Mouse (Mus musculus) midbrain, embryonic 14.5 days (tissue): ENCODE measurements around the gene Olfr1418. TPM values are rescaled to one million over a fixed set of nuclear protein-coding genes. Genes with fewer than 3 reads are reported as not detected.

Source experiments
- ATAC-seq: fragments of 200-750 bp; cut with Nextera tagmentation; 2 replicates; pipeline ENCODE4 v1.8.0; 2017; ENCODE audit warnings: moderate number of reproducible peaks, moderate library complexity; ENCODE audit not compliant: low FRiP score, low TSS enrichment
- DNase-seq: peaks from one replicate; pipeline ENCODE4 v3.0.0-alpha.2; 2015
- H3K27ac ChIP-seq: fragments of 300-500 bp; sonication (generic); replicated peaks from 2 replicates; pipeline ENCODE4 v1.5.1; 2014; ENCODE audit warnings: mild to moderate bottlenecking, low read depth, low read length, moderate library complexity
- H3K27me3 ChIP-seq: fragments of 300-500 bp; sonication (generic); 2 replicates; pipeline ENCODE4 v1.6.1; 2014; ENCODE audit warnings: low read length, control low read depth, mixed read lengths; ENCODE audit not compliant: control insufficient read depth, insufficient read depth
- H3K36me3 ChIP-seq: fragments of 300-500 bp; sonication (generic); 2 replicates; pipeline ENCODE4 v1.6.1; 2014; ENCODE audit warnings: low read length, control low read depth; ENCODE audit not compliant: control insufficient read depth, insufficient read depth
- H3K4me1 ChIP-seq: fragments of 300-500 bp; sonication (generic); 2 replicates; pipeline ENCODE4 v1.6.1; 2014; ENCODE audit warnings: mild to moderate bottlenecking, antibody characterized with exemption, low read length, control low read depth; ENCODE audit not compliant: control insufficient read depth, insufficient read depth
- H3K4me2 ChIP-seq: fragments of 300-500 bp; sonication (generic); 2 replicates; pipeline ENCODE4 v1.6.1; 2014; ENCODE audit warnings: mild to moderate bottlenecking, low read length, moderate library complexity
- H3K4me3 ChIP-seq: fragments of 300-500 bp; sonication (generic); replicated peaks from 2 replicates; pipeline ENCODE4 v1.5.1; 2014; ENCODE audit warnings: low read depth, low read length
- H3K9ac ChIP-seq: fragments of 300-500 bp; sonication (generic); replicated peaks from 2 replicates; pipeline ENCODE4 v1.6.1; 2014; ENCODE audit warnings: mild to moderate bottlenecking, low read length, moderate library complexity
- H3K9me3 ChIP-seq: fragments of 300-500 bp; sonication (generic); 2 replicates; pipeline ENCODE4 v1.6.1; 2016; ENCODE audit warnings: low read length, control low read depth, mixed read lengths; ENCODE audit not compliant: control insufficient read depth
- WGBS: fragments of 180-500 bp; shearing (Covaris S2); extraction: QIAGEN DNeasy Blood & Tissue Kit; methylation state at CpG from one replicate; pipeline ENCODE4 v1.1.7; 2014; 5-methylcytosine and 5-hydroxymethylcytosine counted together
- polyA plus RNA-seq: library from polyadenylated mRNA; unstranded; fragments of >200 nt; fragmentation: Nextera tagmentation; extraction: Ambion mirVana; gene quantifications from 2 replicates; pipeline ENCODE4 v1.2.1, GENCODE M21; 2014

Olfr1418 gene
- polyA plus RNA-seq, 1 experiment from 2014 or later, result not detected

- H3K9ac ChIP-seq, result no peak overlapping the region
- no peaks in the 10 kb centered on the region for H3K27me3 ChIP-seq
- peaks cover 15% of the 10 kb centered on the region for H3K4me1 ChIP-seq
- DNase-seq, result no peak
- no peak overlapping the region for H3K27ac ChIP-seq
- no peaks in the 10 kb centered on the region for H3K36me3 ChIP-seq
- H3K9me3 ChIP-seq, result no peaks in the 10 kb centered on the region
- 67% methylated on average over 2 of the region's 2 CpGs for WGBS
- no peak overlapping the region for H3K4me2 ChIP-seq
- ATAC-seq, result no peak
- H3K4me3 ChIP-seq, result no peak overlapping the region
These were observed 53.6 kb downstream of the Olfr1418 start for GRCm38 (mm10) chr19:11807251-11807650.

- Histone ChIP-seq H3K4me3 (no peak overlapping the region), H3K36me3 (no peaks in the 10 kb centered on the region), H3K4me1 (no peaks in the 10 kb centered on the region), H3K4me2 (no peak overlapping the region), H3K9ac (no peak overlapping the region), H3K9me3 (no peaks in the 10 kb centered on the region), H3K27ac (no peak overlapping the region), H3K27me3 (no peaks in the 10 kb centered on the region)
- 71% methylated on average over 1 of the region's 1 CpGs for WGBS
- ATAC-seq, result no peak
- no peak for DNase-seq
These were observed 56.4 kb downstream of the Olfr1418 start for GRCm38 (mm10) chr19:11804423-11804822.

Other genes starting within 250 kb of the Olfr1418 start
- 0.32 TPM in 1 of 2 replicates, not detected in the other for gene Ms4a2, start 237.3 kb downstream of the Olfr1418 start, polyA plus RNA-seq
- gene Ms4a3, start 220.2 kb downstream of the Olfr1418 start, polyA plus RNA-seq, result not detected in 2 replicates
- not detected in 2 replicates for gene Oosp2, start 200.5 kb downstream of the Olfr1418 start, polyA plus RNA-seq
- not detected in 2 replicates for gene Oosp1, start 169.9 kb downstream of the Olfr1418 start, polyA plus RNA-seq
- gene Oosp3, start 164.0 kb downstream of the Olfr1418 start, polyA plus RNA-seq, result not detected in 2 replicates
- gene Gif, start 113.5 kb downstream of the Olfr1418 start, polyA plus RNA-seq, result not detected in 2 replicates
- gene Mrpl16, start 90.7 kb downstream of the Olfr1418 start, polyA plus RNA-seq, result 48.7 and 56.0 TPM in 2 replicates
- 31.6 and 32.2 TPM in 2 replicates for gene Stx3, start 41.7 kb downstream of the Olfr1418 start, polyA plus RNA-seq
- gene Olfr1417, start 21.8 kb downstream of the Olfr1418 start, polyA plus RNA-seq, result 0.45 TPM in 1 of 2 replicates, not detected in the other
- gene Olfr1419, start 14.0 kb upstream of the Olfr1418 start, polyA plus RNA-seq, result not detected in 2 replicates
- gene Olfr1420, start 25.5 kb upstream of the Olfr1418 start, polyA plus RNA-seq, result 0.15 TPM in 1 of 2 replicates, not detected in the other
- gene Patl1, start 51.3 kb upstream of the Olfr1418 start, polyA plus RNA-seq, result 19.1 and 23.1 TPM in 2 replicates
- gene Osbp, start 104.9 kb upstream of the Olfr1418 start, polyA plus RNA-seq, result 6.7 and 8.0 TPM in 2 replicates
- not detected in 2 replicates for gene Olfr1423, start 180.3 kb upstream of the Olfr1418 start, polyA plus RNA-seq
- not detected in 2 replicates for gene Olfr1424, start 201.6 kb upstream of the Olfr1418 start, polyA plus RNA-seq
- gene Olfr1425, start 216.7 kb upstream of the Olfr1418 start, polyA plus RNA-seq, result not detected in 2 replicates
- gene Olfr1426, start 230.9 kb upstream of the Olfr1418 start, polyA plus RNA-seq, result not detected in 2 replicates
- not detected in 2 replicates for gene Olfr1427, start 242.3 kb upstream of the Olfr1418 start, polyA plus RNA-seq